ENCODE assay signal across 20 mouse cellular contexts in genomic region chr1:127718290-127718689, GRCm38 (mm10). TPM values are rescaled to one million over a fixed set of nuclear protein-coding genes. Genes with fewer than 3 reads are reported as not detected.
"Had no signal": no experiment of that assay in that cellular context is flagged by ENCODE, and none has a peak within 500 bp of the region (broad histone marks: within the 10 kb centered on the region; RNA-seq: fewer than 3 reads in every experiment).

No protein-coding gene starts in this region.

- H3K9ac ChIP-seq: neural tube, embryonic 13.5 days; neural tube, embryonic 15.5 days; stomach, embryonic 15.5 days had no signal

- H3K4me2 ChIP-seq: neural tube, embryonic 13.5 days; neural tube, embryonic 15.5 days; stomach, embryonic 15.5 days had no signal

- H3K36me3 ChIP-seq: neural tube, embryonic 13.5 days; neural tube, embryonic 15.5 days; stomach, embryonic 15.5 days had no signal

- H3K27me3 ChIP-seq: neural tube, embryonic 13.5 days; neural tube, embryonic 15.5 days; stomach, embryonic 15.5 days had no signal

- DNase-seq: retina, postnatal 1 day; right cerebral cortex, adult 18-20 months; right cerebral cortex, postnatal 14 days; right cerebral cortex, postnatal 25 days; right cerebral cortex, postnatal 4 days; spleen, adult 18-20 months; thymus, adult 18-20 months; thymus, adult 2 months; thymus, postnatal 14 days; thymus, postnatal 25 days; thymus, postnatal 36 days; thymus, postnatal 4 days had no signal

- H3K4me3 ChIP-seq: neural tube, embryonic 13.5 days; neural tube, embryonic 15.5 days; stomach, embryonic 15.5 days had no signal

- H3K27ac ChIP-seq: neural tube, embryonic 13.5 days; neural tube, embryonic 15.5 days; stomach, embryonic 15.5 days; stomach, postnatal 0 days had no signal

- H3K9me3 ChIP-seq: neural tube, embryonic 13.5 days; neural tube, embryonic 15.5 days; stomach, embryonic 15.5 days had no signal

- H3K4me1 ChIP-seq: neural tube, embryonic 13.5 days; neural tube, embryonic 15.5 days; stomach, embryonic 15.5 days had no signal

RNA-seq across cellular contexts. Expression of gene Acmsd, which starts 10.9 kb away (rescaled TPM):
- polyA plus RNA-seq: neural tube, embryonic 15.5 days; small intestine, adult 2 months; stomach, postnatal 0 days; testis, adult 2 months; thymus, postnatal 0 days; urinary bladder, adult 2 months had no signal
